Mouse (Mus musculus): ENCODE results near the gene Mpo.

- TF ChIP-seq POLR2A (IDR thresholded peaks at IDR 0.05; ENCODE audit: borderline replicate concordance, insufficient read depth, low read length) (no peak), CTCF (IDR thresholded peaks at IDR 0.05; ENCODE audit: borderline replicate concordance, insufficient read depth, low read depth, low read length) (no peak)
These were observed 47.5 kb upstream of the Mpo start for GRCm38 (mm10) chr11:87745632-87746555.
